Mouse (Mus musculus) midbrain, embryonic 16.5 days (tissue): ENCODE measurements around the gene H2-T24. TPM values are rescaled to one million over a fixed set of nuclear protein-coding genes. Genes with fewer than 3 reads are reported as not detected.
A peak's percentile ranks its signal among the peaks of the same experiment; 100 is the strongest.

ENCODE experiments used
- ATAC-seq: fragments of 200-750 bp; cut with Nextera tagmentation; 2 replicates; pipeline ENCODE4 v1.8.0; 2017; ENCODE audit warnings: moderate TSS enrichment
- H3K27ac ChIP-seq: fragments of 300-500 bp; sonication (generic); 2 replicates; pipeline ENCODE4 v1.5.1; 2014; ENCODE audit warnings: mild to moderate bottlenecking, low read length, mixed read lengths
- H3K27me3 ChIP-seq: fragments of 300-500 bp; sonication (generic); 2 replicates; pipeline ENCODE4 v1.6.1; 2014; ENCODE audit warnings: low read depth, low read length, mixed read lengths; ENCODE audit not compliant: control insufficient read depth, insufficient read depth
- H3K36me3 ChIP-seq: fragments of 300-500 bp; sonication (generic); 2 replicates; pipeline ENCODE4 v1.6.1; 2014; ENCODE audit warnings: mild to moderate bottlenecking, low read length, moderate library complexity, mixed read lengths; ENCODE audit not compliant: control insufficient read depth, insufficient read depth
- H3K4me1 ChIP-seq: fragments of 300-500 bp; sonication (generic); 2 replicates; pipeline ENCODE4 v1.6.1; 2014; ENCODE audit warnings: mild to moderate bottlenecking, low read length, mixed read lengths; ENCODE audit not compliant: control insufficient read depth, insufficient read depth
- H3K4me2 ChIP-seq: fragments of 300-500 bp; sonication (generic); 2 replicates; pipeline ENCODE4 v1.6.1; 2014; ENCODE audit warnings: mild to moderate bottlenecking, low read length, mixed read lengths
- H3K4me3 ChIP-seq: fragments of 300-500 bp; sonication (generic); 2 replicates; pipeline ENCODE4 v1.5.1; 2014; ENCODE audit warnings: low read depth, mild to moderate bottlenecking, low read length, moderate library complexity, mixed read lengths
- H3K9ac ChIP-seq: fragments of 300-500 bp; sonication (generic); 2 replicates; pipeline ENCODE4 v1.6.1; 2014; ENCODE audit warnings: low read depth, low read length, mixed read lengths
- H3K9me3 ChIP-seq: fragments of 300-500 bp; sonication (generic); replicated peaks from 2 replicates; pipeline ENCODE4 v1.6.1; 2014; ENCODE audit warnings: mild to moderate bottlenecking, low read length, mixed read lengths; ENCODE audit not compliant: control insufficient read depth, poor library complexity, severe bottlenecking
- WGBS: fragments of 180-500 bp; shearing (Covaris S2); extraction: QIAGEN DNeasy Blood & Tissue Kit; methylation state at CpG from one replicate; pipeline ENCODE4 v1.1.7; 2014; 5-methylcytosine and 5-hydroxymethylcytosine counted together
- polyA plus RNA-seq: library from polyadenylated mRNA; unstranded; fragments of >200 nt; fragmentation: Nextera tagmentation; extraction: Ambion mirVana; gene quantifications from 2 replicates; pipeline ENCODE4 v1.2.1, GENCODE M21; 2015

Gene H2-T24
- polyA plus RNA-seq, 1 experiment from 2014 or later: 8.8 TPM

GRCm38 (mm10) chr17:35979401-35980362, 40.7 kb downstream of the H2-T24 start, which contains the start of the genes Gnl1 and Prr3:
Gene Gnl1, plus strand, starts transcription at chr17:35979851.
Gene Prr3, minus strand, starts transcription at chr17:35980236.
- peak within 1 kb of the TSS; percentile 90 for H3K9ac ChIP-seq
- peak; percentile 82 for ATAC-seq

GRCm38 (mm10) chr17:35978811-35979400, 41.5 kb downstream of the H2-T24 start:
- peak overlapping the region; percentile 90 for H3K9ac ChIP-seq
- H3K4me3 ChIP-seq: peak overlapping the region; percentile 94
- under 1% methylated on average over 41 of the region's 41 CpGs for WGBS
- peak overlapping the region; percentile 76 for H3K4me2 ChIP-seq
- H3K4me1 ChIP-seq: peaks cover 15% of the 10 kb centered on the region
- peak overlapping the region; percentile 95 for H3K27ac ChIP-seq
- H3K27me3 ChIP-seq: no peaks in the 10 kb centered on the region
- no peaks in the 10 kb centered on the region for H3K9me3 ChIP-seq
- peaks cover 24% of the 10 kb centered on the region for H3K36me3 ChIP-seq
- peak; percentile 90 for ATAC-seq

More at GRCm38 (mm10) chr17:35979401-35980362, 40.7 kb downstream of the H2-T24 start, which contains the start of the genes Gnl1 and Prr3:
- peak within 1 kb of the TSS; percentile 76 for H3K4me2 ChIP-seq
- H3K36me3 ChIP-seq: peaks cover 19% of the 10 kb centered on the region
- H3K27ac ChIP-seq: peak within 1 kb of the TSS; percentile 95
- no peaks in the 10 kb centered on the region for H3K27me3 ChIP-seq
- no peaks in the 10 kb centered on the region for H3K9me3 ChIP-seq
- under 1% methylated on average over 83 of the region's 109 CpGs for WGBS
- H3K4me1 ChIP-seq: peaks cover 15% of the 10 kb centered on the region
- peak within 1 kb of the TSS; percentile 94 for H3K4me3 ChIP-seq

GRCm38 (mm10) chr17:35972131-35972530, 48.2 kb downstream of the H2-T24 start:
- Histone ChIP-seq H3K4me1 (peaks cover 19% of the 10 kb centered on the region), H3K9me3 (no peaks in the 10 kb centered on the region), H3K27ac (no peak overlapping the region), H3K9ac (no peak overlapping the region), H3K27me3 (no peaks in the 10 kb centered on the region), H3K4me3 (no peak overlapping the region), H3K36me3 (peaks cover 23% of the 10 kb centered on the region), H3K4me2 (no peak overlapping the region)
- WGBS: 47% methylated on average over 1 of the region's 1 CpGs
- no peak for ATAC-seq

GRCm38 (mm10) chr17:35969418-35970389, 50.7 kb downstream of the H2-T24 start, which contains the start of gene Abcf1:
Gene Abcf1, minus strand, starts transcription at chr17:35969761.
- no peaks in the 10 kb centered on the region for H3K9me3 ChIP-seq
- H3K4me3 ChIP-seq: peak within 1 kb of the TSS; percentile 79
- WGBS: under 1% methylated on average over 63 of the region's 68 CpGs
- H3K4me1 ChIP-seq: peaks cover 19% of the 10 kb centered on the region
- H3K9ac ChIP-seq: peak within 1 kb of the TSS; percentile 79
- no peaks in the 10 kb centered on the region for H3K27me3 ChIP-seq
- peak within 1 kb of the TSS; percentile 79 for H3K27ac ChIP-seq
- peak within 1 kb of the TSS; percentile 82 for H3K4me2 ChIP-seq
- ATAC-seq: peak; percentile 96
- H3K36me3 ChIP-seq: peaks cover 17% of the 10 kb centered on the region

- 94% methylated on average over 2 of the region's 2 CpGs for WGBS
- H3K9me3 ChIP-seq: no peaks in the 10 kb centered on the region
Measured at GRCm38 (mm10) chr17:35967621-35968020, 52.7 kb downstream of the H2-T24 start.

GRCm38 (mm10) chr17:35963279-35963678, 57.1 kb downstream of the H2-T24 start:
- 90% methylated on average over 10 of the region's 10 CpGs for WGBS
- H3K36me3 ChIP-seq: peaks cover 48% of the 10 kb centered on the region

More at GRCm38 (mm10) chr17:35967621-35968020, 52.7 kb downstream of the H2-T24 start:
- ATAC-seq: no peak
- Histone ChIP-seq H3K27ac (no peak overlapping the region), H3K9ac (no peak overlapping the region), H3K27me3 (no peaks in the 10 kb centered on the region), H3K4me2 (no peak overlapping the region), H3K4me3 (no peak overlapping the region), H3K4me1 (peaks cover 19% of the 10 kb centered on the region), H3K36me3 (peaks cover 17% of the 10 kb centered on the region)

GRCm38 (mm10) chr17:35958533-35959223, 61.7 kb downstream of the H2-T24 start:
- H3K9ac ChIP-seq: no peak overlapping the region
- no peak for ATAC-seq
- no peak overlapping the region for H3K27ac ChIP-seq
- H3K27me3 ChIP-seq: no peaks in the 10 kb centered on the region
- H3K4me3 ChIP-seq: no peak overlapping the region
- no peaks in the 10 kb centered on the region for H3K4me1 ChIP-seq
- H3K4me2 ChIP-seq: no peak overlapping the region
- peaks cover 59% of the 10 kb centered on the region for H3K36me3 ChIP-seq
- no peaks in the 10 kb centered on the region for H3K9me3 ChIP-seq
- 98% methylated on average over 15 of the region's 15 CpGs for WGBS

More at GRCm38 (mm10) chr17:35963279-35963678, 57.1 kb downstream of the H2-T24 start:
- no peak overlapping the region for H3K4me3 ChIP-seq
- H3K27me3 ChIP-seq: no peaks in the 10 kb centered on the region
- H3K9ac ChIP-seq: no peak overlapping the region
- no peak overlapping the region for H3K4me2 ChIP-seq
- H3K9me3 ChIP-seq: no peaks in the 10 kb centered on the region
- peaks cover 7% of the 10 kb centered on the region for H3K4me1 ChIP-seq
- no peak overlapping the region for H3K27ac ChIP-seq
- ATAC-seq: no peak
